Mouse (Mus musculus) olfactory bulb, adult 2 months (tissue): ENCODE results near the gene Gm960. TPM values are rescaled to one million over a fixed set of nuclear protein-coding genes. Genes with fewer than 3 reads are reported as not detected.

Source experiments
- H3K27ac ChIP-seq: fragments of 200-500 bp; 2 replicates; pipeline ENCODE4 v1.5.1; 2012; ENCODE audit warnings: low read depth, low read length; ENCODE audit not compliant: insufficient read depth
- H3K4me1 ChIP-seq: fragments of 200-500 bp; 2 replicates; pipeline ENCODE4 v1.6.1; 2012; ENCODE audit warnings: low read length; ENCODE audit not compliant: control insufficient read depth, insufficient read depth
- H3K4me3 ChIP-seq: fragments of 200-500 bp; 2 replicates; pipeline ENCODE4 v1.5.1; 2012; ENCODE audit warnings: mild to moderate bottlenecking, low read depth, low read length, moderate library complexity; ENCODE audit not compliant: insufficient read depth
- CTCF ChIP-seq: fragments of 200-500 bp; IDR thresholded peaks from 2 replicates; pipeline ENCODE4 v1.5.1; 2012; ENCODE audit warnings: low read depth, mild to moderate bottlenecking, low read length, moderate library complexity; ENCODE audit not compliant: insufficient read depth
- POLR2A ChIP-seq: fragments of 200-500 bp; IDR thresholded peaks from 2 replicates; pipeline ENCODE4 v1.6.1; 2012; ENCODE audit warnings: mild to moderate bottlenecking, low read depth, low read length, moderate library complexity; ENCODE audit not compliant: insufficient read depth
- WGBS: fragments of 180-500 bp; shearing (Covaris S2); methylation state at CpG from one replicate; pipeline ENCODE4 v1.1.7; 2018; 5-methylcytosine and 5-hydroxymethylcytosine counted together
- polyA plus RNA-seq: library from polyadenylated mRNA; stranded (reverse); fragments of >200 nt; gene quantifications from 2 replicates; pipeline ENCODE4 v1.2.4, GENCODE M21; 2012; ENCODE audit warnings: low replicate concordance; ENCODE audit not compliant: missing spikeins, insufficient read depth, insufficient read length

Gene Gm960
- polyA plus RNA-seq, 1 experiment, result not detected

- peak overlapping the region; percentile 62 for H3K27ac ChIP-seq
- peaks cover 21% of the 10 kb centered on the region for H3K4me1 ChIP-seq
- TF ChIP-seq POLR2A, result no peak
- H3K4me3 ChIP-seq, result peak overlapping the region; percentile 17
- WGBS, result 23% methylated on average over 8 of the region's 8 CpGs
These were observed 388 bp upstream of the Gm960 start for GRCm38 (mm10) chr19:4698856-4699255.

GRCm38 (mm10) chr19:4697721-4698120 lies 747 bp downstream of the Gm960 start:
- TF ChIP-seq CTCF (no peak), POLR2A (no peak)
- Histone ChIP-seq H3K4me1 (peaks cover 21% of the 10 kb centered on the region), H3K27ac (peak overlapping the region; percentile 62), H3K4me3 (peak overlapping the region; percentile 54)
- WGBS, result 57% methylated on average over 9 of the region's 9 CpGs

GRCm38 (mm10) chr19:4697121-4697520 lies 1.3 kb downstream of the Gm960 start:
- TF ChIP-seq POLR2A, result no peak
- TF ChIP-seq CTCF, result no peak
- peaks cover 21% of the 10 kb centered on the region for H3K4me1 ChIP-seq
- 58% methylated on average over 3 of the region's 3 CpGs for WGBS
- no peak overlapping the region for H3K4me3 ChIP-seq
- H3K27ac ChIP-seq, result no peak overlapping the region

GRCm38 (mm10) chr19:4694346-4694745 lies 4.1 kb downstream of the Gm960 start:
- WGBS, result 75% methylated on average over 3 of the region's 3 CpGs
- TF ChIP-seq CTCF (no peak), POLR2A (no peak)

GRCm38 (mm10) chr19:4672401-4672800 lies 26.1 kb downstream of the Gm960 start:
- TF ChIP-seq POLR2A, result no peak
- no peak for TF ChIP-seq CTCF
- no peak overlapping the region for H3K27ac ChIP-seq
- no peak overlapping the region for H3K4me3 ChIP-seq
- peaks cover 2% of the 10 kb centered on the region; the same call in 1 of the 2 replicates for H3K4me1 ChIP-seq
- 28% methylated on average over 6 of the region's 6 CpGs for WGBS

More at GRCm38 (mm10) chr19:4694346-4694745, 4.1 kb downstream of the Gm960 start:
- Histone ChIP-seq H3K4me1 (peaks cover 12% of the 10 kb centered on the region), H3K27ac (no peak overlapping the region), H3K4me3 (no peak overlapping the region)

- Histone ChIP-seq H3K27ac (no peak overlapping the region), H3K4me1 (peaks cover 2% of the 10 kb centered on the region; the same call in 1 of the 2 replicates), H3K4me3 (no peak overlapping the region)
- TF ChIP-seq CTCF, result no peak
- no peak for TF ChIP-seq POLR2A
- 92% methylated on average over 4 of the region's 4 CpGs for WGBS
These were observed 27.7 kb downstream of the Gm960 start for GRCm38 (mm10) chr19:4670776-4671175.

GRCm38 (mm10) chr19:4666815-4667214 lies 31.7 kb downstream of the Gm960 start:
- no peak for TF ChIP-seq CTCF
- TF ChIP-seq POLR2A, result no peak
- Histone ChIP-seq H3K4me3 (no peak overlapping the region), H3K4me1 (peaks cover under 1% of the 10 kb centered on the region; the same call in 1 of the 2 replicates), H3K27ac (no peak overlapping the region)

GRCm38 (mm10) chr19:4658156-4658555 lies 40.3 kb downstream of the Gm960 start:
- TF ChIP-seq POLR2A (no peak), CTCF (no peak)
- no peak overlapping the region for H3K4me3 ChIP-seq
- WGBS, result 93% methylated on average over 5 of the region's 5 CpGs
- H3K4me1 ChIP-seq, result no peaks in the 10 kb centered on the region
- H3K27ac ChIP-seq, result no peak overlapping the region

- peaks cover 13% of the 10 kb centered on the region for H3K4me1 ChIP-seq
- H3K27ac ChIP-seq, result no peak overlapping the region
- whole genome bisulfite sequencing, result 38% methylated on average over 11 of the region's 11 CpGs
- H3K4me3 ChIP-seq, result no peak overlapping the region
- TF ChIP-seq CTCF, result no peak
- TF ChIP-seq POLR2A, result no peak
These were observed 51.5 kb downstream of the Gm960 start for GRCm38 (mm10) chr19:4646917-4647492.

GRCm38 (mm10) chr19:4644271-4644670 lies 54.2 kb downstream of the Gm960 start:
- H3K4me1 ChIP-seq, result peaks cover 13% of the 10 kb centered on the region
- H3K27ac ChIP-seq, result no peak overlapping the region
- TF ChIP-seq CTCF, result no peak
- no peak for TF ChIP-seq POLR2A
- no peak overlapping the region for H3K4me3 ChIP-seq
- WGBS, result 31% methylated on average over 10 of the region's 10 CpGs
